Mouse (Mus musculus) forebrain, embryonic 13.5 days (tissue): ENCODE measurements at regions not wholly inside any gene's neighbourhood (a gene's known extent, or its start where the extent isn't known, plus 50 kb on each side); places are given as distances from the start of the nearest gene placed in this dataset.
"Not testable (repeated sequence)": the region's sequence is repeated elsewhere in the genome, so short reads cannot be mapped to it uniquely, and the experiment has no call there.

Source experiments
- ATAC-seq: fragments of 200-750 bp; cut with Nextera tagmentation; 2 replicates; pipeline ENCODE4 v1.8.0; 2017
- H3K27ac ChIP-seq: fragments of 300-500 bp; sonication (generic); 2 replicates; pipeline ENCODE4 v1.5.1; 2015; ENCODE audit warnings: inconsistent platforms, mild to moderate bottlenecking, moderate library complexity
- H3K27me3 ChIP-seq: fragments of 300-500 bp; sonication (generic); 2 replicates; pipeline ENCODE4 v1.6.1; 2015; ENCODE audit warnings: mild to moderate bottlenecking, inconsistent platforms
- H3K36me3 ChIP-seq: fragments of 300-500 bp; sonication (generic); 2 replicates; pipeline ENCODE4 v1.6.1; 2015; ENCODE audit warnings: mild to moderate bottlenecking, inconsistent platforms; ENCODE audit not compliant: poor library complexity, severe bottlenecking
- H3K4me1 ChIP-seq: fragments of 300-500 bp; sonication (generic); 2 replicates; pipeline ENCODE4 v1.6.1; 2015; ENCODE audit warnings: inconsistent platforms
- H3K4me2 ChIP-seq: fragments of 300-500 bp; sonication (generic); 2 replicates; pipeline ENCODE4 v1.6.1; 2015; ENCODE audit warnings: inconsistent platforms, mild to moderate bottlenecking, moderate library complexity
- H3K4me3 ChIP-seq: fragments of 300-500 bp; sonication (generic); 2 replicates; pipeline ENCODE4 v1.5.1; 2015; ENCODE audit warnings: mild to moderate bottlenecking, inconsistent platforms
- H3K9ac ChIP-seq: fragments of 300-500 bp; sonication (generic); 2 replicates; pipeline ENCODE4 v1.6.1; 2015; ENCODE audit warnings: mild to moderate bottlenecking, inconsistent platforms
- H3K9me3 ChIP-seq: fragments of 300-500 bp; sonication (generic); replicated peaks from 2 replicates; pipeline ENCODE4 v1.6.1; 2016; ENCODE audit warnings: inconsistent platforms
- WGBS: fragments of 180-500 bp; shearing (Covaris S2); methylation state at CpG from one replicate; pipeline ENCODE4 v1.1.7; 2015; 5-methylcytosine and 5-hydroxymethylcytosine counted together

- Histone ChIP-seq H3K27ac (no peak overlapping the region), H3K4me3 (no peak overlapping the region), H3K4me1 (peaks cover 4% of the 10 kb centered on the region), H3K27me3 (no peaks in the 10 kb centered on the region), H3K36me3 (no peaks in the 10 kb centered on the region), H3K4me2 (no peak overlapping the region), H3K9ac (no peak overlapping the region), H3K9me3 (no peaks in the 10 kb centered on the region)
- ATAC-seq, result no peak
- 100% methylated on average over 1 of the region's 1 CpGs for WGBS
Observed at GRCm38 (mm10) chr3:21942912-21943311, 133.5 kb upstream of the Tbl1xr1 start.

DNA sequence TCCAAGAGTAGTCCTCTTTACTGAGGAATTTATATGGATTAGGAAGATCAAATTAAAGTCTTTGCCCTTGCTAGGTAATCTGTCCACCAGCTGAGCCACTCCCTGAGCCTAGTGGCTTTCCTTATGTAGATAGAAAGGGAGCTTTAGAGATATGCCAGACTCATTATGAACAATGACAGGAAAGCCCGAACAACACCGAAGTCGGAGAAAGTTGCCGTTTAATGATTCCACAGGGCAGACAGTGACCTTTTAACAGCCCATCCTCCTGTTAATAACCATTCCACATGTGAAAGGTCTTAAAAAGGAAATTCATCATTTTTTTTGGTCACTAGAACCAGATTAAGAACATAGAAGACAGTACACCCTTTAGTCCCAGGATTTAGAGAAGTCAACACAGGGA lies 130.7 kb upstream of the Tbl1xr1 start:
- no peak overlapping the region for H3K27ac ChIP-seq
- no peaks in the 10 kb centered on the region for H3K36me3 ChIP-seq
- H3K9me3 ChIP-seq, result no peaks in the 10 kb centered on the region
- peaks cover 3% of the 10 kb centered on the region; the same call in 1 of the 2 replicates for H3K4me1 ChIP-seq
- no peak overlapping the region for H3K4me3 ChIP-seq
- H3K4me2 ChIP-seq, result no peak overlapping the region
- H3K27me3 ChIP-seq, result no peaks in the 10 kb centered on the region
- no peak overlapping the region for H3K9ac ChIP-seq
- 90% methylated on average over 4 of the region's 4 CpGs for WGBS
- ATAC-seq, result no peak

DNA sequence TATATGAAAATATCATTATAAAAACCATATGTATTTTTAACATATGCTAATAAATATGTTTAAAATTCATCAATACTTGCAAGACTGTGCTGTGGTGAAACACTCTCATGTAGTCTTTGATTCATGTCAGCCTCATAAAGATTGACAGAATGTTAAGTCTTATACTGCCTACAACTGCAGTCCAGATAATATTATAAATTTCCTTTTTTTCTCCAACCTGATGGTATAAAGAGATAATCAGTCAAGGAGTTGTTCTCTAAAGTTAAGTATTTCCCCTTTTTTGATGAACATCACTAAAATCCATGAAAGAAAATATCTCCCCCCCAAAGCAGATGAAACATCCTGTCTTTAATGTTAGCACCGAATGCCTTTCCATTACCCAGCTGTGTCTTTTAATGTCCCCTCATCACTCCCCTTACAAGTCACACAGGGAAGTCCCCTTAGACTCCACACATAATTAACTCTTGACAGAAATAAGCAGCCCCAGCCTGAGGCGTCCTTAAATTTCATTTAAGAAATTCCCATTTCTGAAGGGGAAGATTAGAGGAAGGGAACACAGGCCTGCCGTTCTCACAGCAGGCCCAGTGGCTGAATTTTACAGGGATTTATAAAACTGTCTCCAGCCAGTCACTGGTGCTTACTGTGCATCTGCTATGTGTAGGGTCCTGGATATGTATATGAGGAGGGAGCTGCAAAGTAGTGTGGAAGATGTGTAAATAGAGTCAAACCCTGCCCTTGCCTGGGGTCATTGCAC lies 129.0 kb upstream of the Tbl1xr1 start:
- no peak overlapping the region for H3K27ac ChIP-seq
- H3K27me3 ChIP-seq, result no peaks in the 10 kb centered on the region
- no peaks in the 10 kb centered on the region for H3K9me3 ChIP-seq
- WGBS, result 22% methylated on average over 3 of the region's 3 CpGs
- no peak for ATAC-seq
- H3K36me3 ChIP-seq, result no peaks in the 10 kb centered on the region
- no peak overlapping the region for H3K4me3 ChIP-seq
- no peak overlapping the region for H3K9ac ChIP-seq
- H3K4me2 ChIP-seq, result no peak overlapping the region
- peaks cover 5% of the 10 kb centered on the region for H3K4me1 ChIP-seq

DNA sequence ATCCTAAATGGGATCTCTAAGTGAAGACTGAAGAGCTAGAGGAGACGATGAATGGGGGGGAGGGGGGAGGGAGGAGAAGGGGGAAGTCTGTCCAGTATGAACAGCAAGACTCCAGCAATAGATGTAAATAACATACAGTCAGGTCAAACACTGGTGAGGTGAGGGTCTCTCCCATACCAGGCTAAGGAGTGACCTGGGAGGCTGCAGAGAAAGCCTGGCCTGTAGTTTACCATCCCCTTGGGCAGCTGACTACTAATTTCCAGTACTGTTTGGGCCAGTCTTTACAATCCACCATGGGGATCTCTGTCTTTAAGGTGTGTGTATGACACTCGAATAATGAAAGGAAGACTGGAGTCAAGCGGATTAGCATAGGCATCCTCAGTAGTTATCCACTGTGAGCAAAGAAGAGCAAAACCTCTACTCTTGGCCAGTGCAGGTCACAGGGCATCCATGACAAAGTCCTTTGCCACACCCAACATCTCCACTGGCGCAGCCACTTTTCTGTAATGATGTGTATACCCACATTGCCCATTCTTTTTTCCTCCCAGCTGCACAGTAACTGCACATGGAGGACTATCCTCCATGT lies 128.3 kb upstream of the Tbl1xr1 start:
- Histone ChIP-seq H3K27me3 (no peaks in the 10 kb centered on the region), H3K4me3 (no peak overlapping the region), H3K27ac (no peak overlapping the region), H3K36me3 (no peaks in the 10 kb centered on the region), H3K4me2 (no peak overlapping the region), H3K4me1 (peaks cover 12% of the 10 kb centered on the region), H3K9ac (no peak overlapping the region), H3K9me3 (no peaks in the 10 kb centered on the region)
- WGBS, result 61% methylated on average over 4 of the region's 4 CpGs
- ATAC-seq, result no peak

DNA sequence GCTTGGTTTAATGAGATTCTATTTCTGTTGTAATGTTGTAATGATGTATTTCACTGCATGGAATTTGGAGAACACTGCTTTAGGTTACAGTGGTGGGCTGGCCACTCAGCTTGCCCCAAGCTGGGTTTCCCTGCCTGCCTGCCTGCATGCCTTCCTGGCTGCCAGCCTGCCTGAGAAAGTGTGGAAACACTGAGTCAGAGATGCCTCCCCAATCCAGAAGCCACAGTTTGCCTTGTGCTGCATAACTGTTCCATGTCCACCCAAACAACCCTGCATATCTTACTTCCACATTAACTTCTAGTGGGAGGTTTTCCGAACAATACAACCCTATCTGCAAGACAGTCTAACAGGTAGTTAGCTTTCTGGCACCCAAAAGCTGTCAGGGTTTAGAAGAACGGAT lies 127.0 kb upstream of the Tbl1xr1 start:
- no peak overlapping the region for H3K27ac ChIP-seq
- no peak for ATAC-seq
- H3K36me3 ChIP-seq, result no peaks in the 10 kb centered on the region
- H3K27me3 ChIP-seq, result no peaks in the 10 kb centered on the region
- H3K4me1 ChIP-seq, result peaks cover 12% of the 10 kb centered on the region
- no peak overlapping the region for H3K9ac ChIP-seq
- no peak overlapping the region for H3K4me3 ChIP-seq
- no peak overlapping the region for H3K4me2 ChIP-seq
- WGBS, result 93% methylated on average over 2 of the region's 2 CpGs
- no peaks in the 10 kb centered on the region for H3K9me3 ChIP-seq

DNA sequence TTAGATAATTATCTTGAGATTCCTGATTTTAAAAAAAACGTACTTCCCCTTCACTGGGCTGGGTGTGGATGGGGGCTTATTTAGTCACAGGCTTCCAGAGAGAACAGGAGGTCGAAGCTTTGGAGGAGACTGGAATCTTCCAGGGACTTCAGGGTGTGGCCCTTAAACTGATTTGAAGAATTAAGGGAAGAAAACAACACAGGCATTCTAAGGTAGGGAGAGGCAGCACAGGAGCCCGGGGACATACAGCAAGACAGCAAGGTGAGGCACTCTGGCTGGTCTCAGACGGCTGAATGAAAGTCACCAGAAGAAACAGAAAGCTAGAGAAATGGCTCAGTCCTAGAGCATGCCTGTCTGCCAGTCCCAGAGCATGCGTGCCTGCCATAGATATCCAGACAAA lies 125.9 kb upstream of the Tbl1xr1 start:
- no peaks in the 10 kb centered on the region for H3K27me3 ChIP-seq
- 77% methylated on average over 5 of the region's 5 CpGs for WGBS
- H3K27ac ChIP-seq, result no peak overlapping the region
- no peaks in the 10 kb centered on the region for H3K36me3 ChIP-seq
- no peak overlapping the region for H3K4me2 ChIP-seq
- H3K4me1 ChIP-seq, result peaks cover 12% of the 10 kb centered on the region
- H3K4me3 ChIP-seq, result no peak overlapping the region
- H3K9ac ChIP-seq, result no peak overlapping the region
- H3K9me3 ChIP-seq, result no peaks in the 10 kb centered on the region
- ATAC-seq, result no peak

- H3K4me2 ChIP-seq, result no peak overlapping the region
- WGBS, result 88% methylated on average over 13 of the region's 13 CpGs
- peaks cover 12% of the 10 kb centered on the region for H3K4me1 ChIP-seq
- H3K4me3 ChIP-seq, result no peak overlapping the region
- ATAC-seq, result no peak
- no peak overlapping the region for H3K9ac ChIP-seq
- no peaks in the 10 kb centered on the region for H3K36me3 ChIP-seq
- no peaks in the 10 kb centered on the region for H3K27me3 ChIP-seq
- H3K27ac ChIP-seq, result no peak overlapping the region
- no peaks in the 10 kb centered on the region for H3K9me3 ChIP-seq
Observed at GRCm38 (mm10) chr3:21951446-21952285, 124.8 kb upstream of the Tbl1xr1 start.

DNA sequence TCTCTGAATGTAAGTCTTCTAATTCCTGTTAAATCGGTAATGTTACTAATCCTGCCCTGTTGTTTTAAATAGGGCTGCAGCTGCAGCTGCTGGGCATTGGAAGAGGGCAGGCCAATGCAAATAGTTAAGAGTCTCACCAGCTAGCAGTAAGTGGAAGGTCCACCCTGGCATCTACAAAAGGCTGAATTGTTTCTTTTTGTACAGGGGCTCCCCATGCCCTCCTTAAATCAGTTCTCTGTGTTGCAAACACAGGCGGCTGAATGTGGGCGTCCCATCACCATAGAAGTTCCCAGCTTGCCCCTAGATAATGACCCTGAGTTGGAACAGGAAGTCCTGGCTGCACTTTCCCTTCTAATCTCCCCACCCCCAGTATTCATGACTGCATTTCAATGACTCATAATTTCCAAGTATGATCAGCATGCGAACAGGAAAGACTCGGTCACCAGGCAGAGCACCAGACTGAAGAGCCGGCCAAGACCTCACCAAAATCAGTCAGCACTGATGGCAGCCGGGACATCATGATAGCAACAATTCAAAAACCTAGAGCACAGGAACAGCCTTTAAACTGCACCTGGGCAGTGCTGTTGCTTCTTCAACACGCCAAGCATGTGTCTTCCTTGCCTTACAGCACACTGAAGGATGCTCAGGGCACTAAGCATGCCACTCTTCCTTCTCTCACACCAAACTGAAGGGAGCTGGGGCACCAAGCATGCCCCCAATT lies 123.6 kb upstream of the Tbl1xr1 start:
- Histone ChIP-seq H3K4me3 (no peak overlapping the region), H3K36me3 (no peaks in the 10 kb centered on the region), H3K9me3 (no peaks in the 10 kb centered on the region), H3K27me3 (no peaks in the 10 kb centered on the region), H3K4me2 (no peak overlapping the region), H3K27ac (no peak overlapping the region), H3K4me1 (peaks cover 12% of the 10 kb centered on the region), H3K9ac (no peak overlapping the region)
- 42% methylated on average over 8 of the region's 8 CpGs for WGBS
- ATAC-seq, result peak; percentile 68; the same call in 1 of the 2 replicates

GRCm38 (mm10) chr3:21953416-21953810 lies 123.0 kb upstream of the Tbl1xr1 start:
- no peak for ATAC-seq
- no peaks in the 10 kb centered on the region for H3K27me3 ChIP-seq
- H3K36me3 ChIP-seq, result no peaks in the 10 kb centered on the region
- 90% methylated on average over 6 of the region's 6 CpGs for WGBS
- H3K9me3 ChIP-seq, result no peaks in the 10 kb centered on the region
- no peak overlapping the region for H3K4me2 ChIP-seq
- no peak overlapping the region for H3K27ac ChIP-seq
- peaks cover 10% of the 10 kb centered on the region for H3K4me1 ChIP-seq
- no peak overlapping the region for H3K4me3 ChIP-seq
- no peak overlapping the region for H3K9ac ChIP-seq

- WGBS, result 63% methylated on average over 2 of the region's 2 CpGs
- Histone ChIP-seq H3K4me1 (peaks cover 10% of the 10 kb centered on the region), H3K9ac (no peak overlapping the region), H3K9me3 (no peaks in the 10 kb centered on the region), H3K4me3 (no peak overlapping the region), H3K36me3 (no peaks in the 10 kb centered on the region), H3K27ac (no peak overlapping the region), H3K4me2 (no peak overlapping the region), H3K27me3 (no peaks in the 10 kb centered on the region)
- ATAC-seq, result no peak
Observed at GRCm38 (mm10) chr3:21955681-21956080, 120.8 kb upstream of the Tbl1xr1 start.

GRCm38 (mm10) chr3:21957105-21957504 lies 119.3 kb upstream of the Tbl1xr1 start:
- not testable (repeated sequence) for H3K9me3 ChIP-seq, H3K4me2 ChIP-seq, H3K27me3 ChIP-seq, ATAC-seq, H3K4me3 ChIP-seq, H3K4me1 ChIP-seq, H3K36me3 ChIP-seq, H3K27ac ChIP-seq, H3K9ac ChIP-seq
- 77% methylated on average over 6 of the region's 6 CpGs for WGBS
